12 mouse cellular contexts compared by ENCODE assay signal in the genomic region with DNA sequence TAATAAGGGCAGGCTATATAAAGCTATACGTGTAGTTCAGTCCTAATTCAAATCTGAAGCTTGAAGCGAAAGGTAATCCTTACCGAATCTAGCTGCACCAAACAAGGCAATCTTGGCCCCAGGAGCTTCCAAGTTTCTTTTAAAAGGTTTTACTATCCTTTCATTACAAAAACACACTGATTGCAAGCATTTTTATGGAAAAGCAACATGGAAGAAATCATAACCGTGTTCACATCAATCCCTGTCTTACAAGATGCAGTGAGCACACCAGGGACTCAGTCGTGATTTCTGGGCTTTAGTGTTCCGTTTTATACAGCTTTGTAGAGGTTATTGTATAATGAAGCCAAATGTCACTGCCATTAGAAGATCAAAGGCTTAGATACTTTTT.
"Had no signal": no experiment of that assay in that cellular context is flagged by ENCODE, and none has a peak within 500 bp of the region (broad histone marks: within the 10 kb centered on the region; RNA-seq: fewer than 3 reads in every experiment).

No protein-coding gene starts in this region.

- H3K27ac ChIP-seq: kidney, embryonic 15.5 days; left cerebral cortex, adult 2 months; limb, embryonic 10.5 days; midbrain, embryonic 15.5 days; neural tube, embryonic 12.5 days; stomach, postnatal 0 days had no signal

- H3K9ac ChIP-seq: kidney, embryonic 15.5 days; liver, embryonic 14.5 days; midbrain, embryonic 15.5 days; neural tube, embryonic 12.5 days had no signal

- DNase-seq: kidney, postnatal 14 days; lung, adult 2 months; lung, postnatal 36 days; thymus, postnatal 4 days had no signal

- H3K9me3 ChIP-seq: kidney, embryonic 15.5 days; limb, embryonic 10.5 days; midbrain, embryonic 15.5 days; neural tube, embryonic 12.5 days had no signal

- H3K36me3 ChIP-seq: kidney, embryonic 15.5 days; limb, embryonic 10.5 days; midbrain, embryonic 15.5 days; neural tube, embryonic 12.5 days had no signal

- H3K4me2 ChIP-seq: kidney, embryonic 15.5 days; midbrain, embryonic 15.5 days; neural tube, embryonic 12.5 days had no signal

- H3K27me3 ChIP-seq: kidney, embryonic 15.5 days; midbrain, embryonic 15.5 days; neural tube, embryonic 12.5 days had no signal

- ATAC-seq: lung, postnatal 0 days; midbrain, embryonic 15.5 days had no signal

- H3K4me3 ChIP-seq: kidney, embryonic 15.5 days; left cerebral cortex, adult 2 months; limb, embryonic 10.5 days; midbrain, embryonic 15.5 days; neural tube, embryonic 12.5 days had no signal

- H3K4me1 ChIP-seq: kidney, embryonic 15.5 days; midbrain, embryonic 15.5 days; neural tube, embryonic 12.5 days had no signal
